Mouse (Mus musculus) brown adipose tissue, adult 24 weeks (tissue): ENCODE measurements at regions not wholly inside any gene's neighbourhood (a gene's known extent, or its start where the extent isn't known, plus 50 kb on each side); places are given as distances from the start of the nearest gene placed in this dataset.

Experiments
- H3K27ac ChIP-seq: fragments of 200-500 bp; replicated peaks from 2 replicates; pipeline ENCODE4 v1.5.1; 2012; ENCODE audit warnings: low read depth, mild to moderate bottlenecking, low read length
- H3K4me1 ChIP-seq: fragments of 200-500 bp; 2 replicates; pipeline ENCODE4 v1.6.1; 2012; ENCODE audit warnings: low read length, mixed read lengths; ENCODE audit not compliant: control insufficient read depth, insufficient read depth, insufficient read length
- H3K4me3 ChIP-seq: fragments of 200-500 bp; 2 replicates; pipeline ENCODE4 v1.5.1; 2012; ENCODE audit warnings: low read depth, mild to moderate bottlenecking, low read length, moderate library complexity; ENCODE audit not compliant: insufficient read depth

GRCm38 (mm10) chr7:69484552-69484951 is 735.5 kb upstream of the Arrdc4 start:
- Histone ChIP-seq H3K4me1 (no peaks in the 10 kb centered on the region), H3K27ac (no peak overlapping the region), H3K4me3 (no peak overlapping the region)
